Mouse (Mus musculus) neural tube, embryonic 11.5 days (tissue): ENCODE measurements around the gene Hes2. TPM values are rescaled to one million over a fixed set of nuclear protein-coding genes. Genes with fewer than 3 reads are reported as not detected.

Experiments used
- ATAC-seq: fragments of 200-750 bp; cut with Nextera tagmentation; 2 replicates; pipeline ENCODE4 v1.8.0; 2017; ENCODE audit warnings: moderate number of reproducible peaks, mild to moderate bottlenecking, moderate TSS enrichment, moderate library complexity; ENCODE audit not compliant: insufficient read depth, low FRiP score, low TSS enrichment
- DNase-seq: peaks from one replicate; pipeline ENCODE4 v3.0.0-alpha.2; 2015; ENCODE audit warnings: low spot score
- H3K27ac ChIP-seq: fragments of 300-500 bp; sonication (generic); 2 replicates; pipeline ENCODE4 v1.5.1; 2014; ENCODE audit warnings: low read depth, mild to moderate bottlenecking, low read length
- H3K27me3 ChIP-seq: fragments of 300-500 bp; sonication (generic); 2 replicates; pipeline ENCODE4 v1.6.1; 2014; ENCODE audit warnings: mild to moderate bottlenecking, low read length, mixed read lengths; ENCODE audit not compliant: control insufficient read depth, insufficient read depth
- H3K36me3 ChIP-seq: fragments of 300-500 bp; sonication (generic); 2 replicates; pipeline ENCODE4 v1.6.1; 2014; ENCODE audit warnings: mild to moderate bottlenecking, low read length, moderate library complexity, mixed read lengths; ENCODE audit not compliant: control insufficient read depth, insufficient read depth
- H3K4me1 ChIP-seq: fragments of 300-500 bp; sonication (generic); 2 replicates; pipeline ENCODE4 v1.6.1; 2014; ENCODE audit warnings: low read length, mixed read lengths; ENCODE audit not compliant: control insufficient read depth, insufficient read depth
- H3K4me2 ChIP-seq: fragments of 300-500 bp; sonication (generic); 2 replicates; pipeline ENCODE4 v1.6.1; 2014; ENCODE audit warnings: low read depth, mild to moderate bottlenecking, moderate library complexity
- H3K4me3 ChIP-seq: fragments of 300-500 bp; sonication (generic); 2 replicates; pipeline ENCODE4 v1.5.1; 2014; ENCODE audit warnings: low read depth, low read length
- H3K9ac ChIP-seq: fragments of 300-500 bp; sonication (generic); 2 replicates; pipeline ENCODE4 v1.6.1; 2014; ENCODE audit warnings: mild to moderate bottlenecking, low read length
- H3K9me3 ChIP-seq: fragments of 300-500 bp; sonication (generic); 2 replicates; pipeline ENCODE4 v1.6.1; 2016; ENCODE audit warnings: low read length; ENCODE audit not compliant: control insufficient read depth
- WGBS: fragments of 180-500 bp; shearing (Covaris S2); extraction: QIAGEN DNeasy Blood & Tissue Kit; methylation state at CpG from one replicate; pipeline ENCODE4 v1.1.7; 2014; 5-methylcytosine and 5-hydroxymethylcytosine counted together
- polyA plus RNA-seq: library from polyadenylated mRNA; unstranded; fragments of >200 nt; fragmentation: Nextera tagmentation; extraction: Ambion mirVana; gene quantifications from 2 replicates; pipeline ENCODE4 v1.2.1, GENCODE M21; 2014

Gene Hes2
- polyA plus RNA-seq, 1 experiment from 2014 or later = 2.9 TPM

DNA sequence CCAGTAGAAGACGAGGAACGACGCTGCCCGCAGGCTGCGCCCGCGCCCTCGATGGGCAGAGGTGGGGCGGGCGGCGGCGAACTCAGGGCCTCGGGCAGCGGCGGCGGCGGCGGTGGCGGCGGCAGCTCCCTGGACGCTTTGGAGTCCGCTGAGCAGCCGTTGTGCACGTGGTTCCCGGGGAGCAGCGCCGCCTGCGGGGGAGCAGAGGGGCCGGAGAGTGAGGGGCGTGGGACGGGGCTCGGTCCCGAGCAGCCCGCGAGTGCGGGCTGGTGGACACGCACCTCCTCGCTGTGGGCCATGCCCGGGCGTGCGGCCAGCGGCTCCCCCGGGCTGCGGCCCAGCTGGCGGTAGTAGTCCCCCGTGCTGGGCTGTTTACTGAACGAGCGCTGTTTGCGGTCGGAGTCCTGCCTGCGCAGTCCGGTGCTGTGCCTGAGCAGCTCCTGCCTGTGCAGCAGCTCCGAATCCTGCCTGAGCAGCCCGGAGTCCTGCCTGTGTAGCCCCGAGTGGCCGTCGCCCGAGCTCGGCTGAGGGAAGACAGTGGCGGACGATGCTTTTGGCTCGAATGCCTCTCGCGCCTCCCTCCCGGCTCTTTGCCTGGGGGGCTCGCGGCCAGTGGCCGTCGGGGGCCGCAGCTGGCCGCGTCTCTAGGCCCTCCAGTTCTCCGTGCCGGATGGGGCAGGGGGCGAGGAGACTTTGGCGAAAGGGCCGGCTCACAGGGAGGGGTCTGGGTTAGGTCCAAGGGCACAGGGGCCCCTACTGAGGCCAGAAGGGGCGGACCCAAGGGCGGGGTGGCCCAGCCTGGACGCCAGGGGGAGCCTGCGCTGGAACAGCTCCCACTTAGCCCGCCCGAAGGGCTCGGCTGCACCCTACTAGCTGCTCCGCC lies 27.7 kb upstream of the Hes2 start:
- no peak overlapping the region for H3K27ac ChIP-seq
- peaks cover 86% of the 10 kb centered on the region for H3K27me3 ChIP-seq
- peak overlapping the region; percentile 25 for H3K4me3 ChIP-seq
- peak overlapping the region; percentile 43 for H3K4me2 ChIP-seq
- DNase-seq (peak; percentile 62), ATAC-seq (peak; percentile 42; the same call in 1 of the 2 replicates)
- WGBS = under 1% methylated on average over 57 of the region's 85 CpGs
- H3K9ac ChIP-seq = peak overlapping the region; percentile 15; the same call in 1 of the 2 replicates
- no peaks in the 10 kb centered on the region for H3K36me3 ChIP-seq
- H3K4me1 ChIP-seq = peaks cover 10% of the 10 kb centered on the region
- no peaks in the 10 kb centered on the region for H3K9me3 ChIP-seq

DNA sequence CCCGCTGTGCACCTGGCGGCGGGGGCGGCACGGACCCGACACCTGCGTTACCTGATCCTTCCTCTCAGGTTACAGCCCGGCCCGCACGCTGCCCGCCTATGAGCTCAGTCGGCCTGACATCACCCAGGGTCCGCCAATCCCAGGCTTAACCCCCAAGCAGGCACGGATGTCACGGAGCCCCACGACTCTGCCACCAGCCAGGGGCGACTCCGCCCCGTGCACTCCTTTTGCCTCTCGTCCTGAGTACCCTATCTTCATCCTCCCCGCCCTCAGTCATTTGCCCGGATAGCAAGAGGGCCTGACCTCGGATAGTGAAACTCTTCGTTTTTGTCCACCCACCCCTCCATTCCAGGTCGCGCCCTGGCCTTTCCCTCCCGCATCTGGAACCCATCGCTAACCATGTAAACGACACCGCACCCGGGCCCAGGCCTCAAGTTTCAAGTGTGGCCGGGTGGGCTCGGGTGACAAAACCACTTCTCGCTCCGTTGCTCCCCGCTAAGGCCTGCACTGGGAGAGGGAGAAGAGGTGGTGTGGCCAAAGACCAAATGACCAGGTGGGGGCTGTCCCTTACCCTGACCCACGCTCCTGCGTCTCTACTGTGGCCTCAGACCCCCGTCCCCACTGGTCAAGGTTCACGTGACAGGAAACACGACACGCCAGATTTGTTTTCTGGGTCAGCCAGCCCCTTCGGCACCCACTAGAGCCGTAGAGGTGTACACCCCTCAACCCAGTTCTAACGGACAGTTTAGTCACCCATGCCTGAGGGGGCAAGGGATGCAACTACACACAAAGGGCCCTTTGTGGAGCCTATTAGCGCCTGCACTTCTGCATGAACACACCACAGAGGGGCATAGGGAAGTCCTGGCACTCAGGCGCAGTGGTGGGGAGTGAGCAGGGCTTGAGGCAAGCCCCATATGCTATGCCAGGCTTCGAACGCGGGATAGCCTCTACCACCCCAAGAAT lies 26.6 kb upstream of the Hes2 start:
- no peak overlapping the region for H3K9ac ChIP-seq
- H3K27ac ChIP-seq = no peak overlapping the region
- WGBS = 2% methylated on average over 50 of the region's 50 CpGs
- ATAC-seq = no peak
- peaks cover 4% of the 10 kb centered on the region for H3K4me1 ChIP-seq
- peak overlapping the region; percentile 16 for H3K4me2 ChIP-seq
- H3K4me3 ChIP-seq = peak overlapping the region; percentile 25; the same call in 1 of the 2 replicates
- H3K9me3 ChIP-seq = no peaks in the 10 kb centered on the region
- H3K36me3 ChIP-seq = no peaks in the 10 kb centered on the region
- H3K27me3 ChIP-seq = peaks cover 77% of the 10 kb centered on the region
- peak; percentile 30 for DNase-seq

DNA sequence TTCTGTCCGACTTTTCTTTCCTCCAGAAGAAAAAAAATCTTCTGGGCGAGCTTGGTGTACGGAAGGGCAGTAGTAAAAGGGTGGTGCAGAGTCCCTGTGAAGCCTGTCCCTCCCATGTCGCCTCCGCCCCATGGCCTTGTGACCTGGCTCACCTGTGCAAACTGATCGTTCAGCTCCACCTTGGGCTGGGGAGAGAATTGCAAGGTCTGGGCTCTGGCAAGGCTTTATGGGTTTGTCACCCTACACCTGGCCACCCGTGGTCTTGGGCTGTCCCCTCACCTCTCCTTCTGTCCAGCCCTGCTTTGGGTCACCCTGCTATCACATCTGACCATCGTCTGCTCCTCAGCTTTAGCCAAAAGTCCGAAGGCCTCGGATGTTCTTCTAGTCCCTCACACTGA lies 25.9 kb upstream of the Hes2 start:
- Histone ChIP-seq H3K27me3 (peaks cover 71% of the 10 kb centered on the region), H3K4me1 (peaks cover 4% of the 10 kb centered on the region), H3K27ac (no peak overlapping the region), H3K4me2 (no peak overlapping the region), H3K9me3 (no peaks in the 10 kb centered on the region), H3K36me3 (no peaks in the 10 kb centered on the region), H3K9ac (no peak overlapping the region), H3K4me3 (no peak overlapping the region)
- 23% methylated on average over 10 of the region's 10 CpGs for WGBS
- no peak for ATAC-seq
- DNase-seq = no peak

DNA sequence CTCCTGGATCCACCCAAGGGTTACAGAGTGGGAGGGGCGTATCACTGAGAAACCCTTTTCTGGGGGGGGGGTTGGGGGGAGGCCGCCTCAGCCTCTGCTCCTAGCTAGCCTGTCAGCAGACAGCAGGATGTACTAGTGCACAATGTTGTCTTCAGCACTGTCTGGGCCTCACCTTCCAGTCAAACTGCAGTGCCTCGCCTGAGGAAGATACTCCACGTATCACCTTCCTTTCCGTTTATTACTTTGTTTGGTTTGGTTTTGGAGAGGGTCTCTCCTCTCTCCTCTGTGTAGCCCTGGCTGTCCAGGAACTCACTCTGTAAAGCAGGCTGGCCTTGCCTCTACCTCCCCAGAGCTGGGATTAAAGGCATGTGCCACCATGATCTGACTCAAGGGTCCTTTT lies 25.5 kb upstream of the Hes2 start:
- H3K4me3 ChIP-seq = no peak overlapping the region
- no peaks in the 10 kb centered on the region for H3K9me3 ChIP-seq
- H3K27me3 ChIP-seq = peaks cover 66% of the 10 kb centered on the region
- no peak overlapping the region for H3K9ac ChIP-seq
- H3K27ac ChIP-seq = no peak overlapping the region
- H3K36me3 ChIP-seq = no peaks in the 10 kb centered on the region
- H3K4me2 ChIP-seq = no peak overlapping the region
- WGBS = 47% methylated on average over 5 of the region's 5 CpGs
- peaks cover 4% of the 10 kb centered on the region for H3K4me1 ChIP-seq
- ATAC-seq = no peak
- no peak for DNase-seq

DNA sequence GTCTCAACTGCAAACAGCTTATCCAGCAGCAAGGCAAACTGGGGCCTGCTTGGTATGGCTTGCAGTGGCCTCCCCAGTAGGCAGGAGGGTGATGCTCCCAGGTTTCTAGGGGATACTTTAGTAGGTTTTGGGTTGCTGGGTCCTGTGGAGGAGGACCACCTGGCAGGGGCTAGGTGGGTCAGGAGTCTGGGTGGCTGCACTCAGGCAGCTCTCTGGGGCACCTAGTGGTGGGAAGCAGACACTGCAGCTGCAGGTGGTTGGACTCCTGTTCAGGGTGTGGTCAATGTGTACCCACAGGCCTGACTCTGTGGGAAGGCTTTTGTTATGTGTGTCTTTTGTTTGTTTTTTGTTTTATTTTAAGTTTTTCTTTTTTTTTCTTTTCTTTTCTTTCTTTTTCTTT lies 24.2 kb upstream of the Hes2 start:
- no peak for ATAC-seq
- no peak overlapping the region for H3K4me2 ChIP-seq
- no peak overlapping the region for H3K9ac ChIP-seq
- peak; percentile 53 for DNase-seq
- H3K27ac ChIP-seq = no peak overlapping the region
- H3K4me3 ChIP-seq = no peak overlapping the region
- peaks cover 4% of the 10 kb centered on the region for H3K4me1 ChIP-seq
- no peaks in the 10 kb centered on the region for H3K9me3 ChIP-seq
- H3K36me3 ChIP-seq = no peaks in the 10 kb centered on the region
- peaks cover 58% of the 10 kb centered on the region for H3K27me3 ChIP-seq

DNA sequence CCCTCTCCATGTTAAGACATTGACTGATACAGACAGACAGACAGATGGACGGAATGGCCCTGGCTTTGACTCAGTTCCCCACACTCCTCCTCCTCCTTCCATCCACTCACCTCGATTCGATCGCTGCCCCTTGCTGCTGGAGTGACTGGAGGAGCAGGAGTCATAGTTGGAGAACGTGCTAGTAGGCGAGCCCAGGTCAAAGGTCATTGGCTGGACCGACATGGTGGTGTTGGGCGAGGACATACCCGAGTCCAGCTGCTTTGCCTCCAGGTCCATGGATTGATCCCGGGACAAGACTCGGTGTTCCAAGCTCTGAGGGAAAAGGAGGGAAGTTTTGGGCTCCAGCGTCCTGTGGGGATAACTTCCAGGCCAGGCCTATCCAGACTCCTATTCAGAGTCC lies 23.3 kb upstream of the Hes2 start:
- ATAC-seq (no peak), DNase-seq (no peak)
- peaks cover 50% of the 10 kb centered on the region for H3K27me3 ChIP-seq
- no peak overlapping the region for H3K4me2 ChIP-seq
- no peaks in the 10 kb centered on the region for H3K9me3 ChIP-seq
- H3K4me3 ChIP-seq = no peak overlapping the region
- 82% methylated on average over 12 of the region's 12 CpGs for WGBS
- H3K36me3 ChIP-seq = no peaks in the 10 kb centered on the region
- no peak overlapping the region for H3K9ac ChIP-seq
- peaks cover 4% of the 10 kb centered on the region for H3K4me1 ChIP-seq
- no peak overlapping the region for H3K27ac ChIP-seq

DNA sequence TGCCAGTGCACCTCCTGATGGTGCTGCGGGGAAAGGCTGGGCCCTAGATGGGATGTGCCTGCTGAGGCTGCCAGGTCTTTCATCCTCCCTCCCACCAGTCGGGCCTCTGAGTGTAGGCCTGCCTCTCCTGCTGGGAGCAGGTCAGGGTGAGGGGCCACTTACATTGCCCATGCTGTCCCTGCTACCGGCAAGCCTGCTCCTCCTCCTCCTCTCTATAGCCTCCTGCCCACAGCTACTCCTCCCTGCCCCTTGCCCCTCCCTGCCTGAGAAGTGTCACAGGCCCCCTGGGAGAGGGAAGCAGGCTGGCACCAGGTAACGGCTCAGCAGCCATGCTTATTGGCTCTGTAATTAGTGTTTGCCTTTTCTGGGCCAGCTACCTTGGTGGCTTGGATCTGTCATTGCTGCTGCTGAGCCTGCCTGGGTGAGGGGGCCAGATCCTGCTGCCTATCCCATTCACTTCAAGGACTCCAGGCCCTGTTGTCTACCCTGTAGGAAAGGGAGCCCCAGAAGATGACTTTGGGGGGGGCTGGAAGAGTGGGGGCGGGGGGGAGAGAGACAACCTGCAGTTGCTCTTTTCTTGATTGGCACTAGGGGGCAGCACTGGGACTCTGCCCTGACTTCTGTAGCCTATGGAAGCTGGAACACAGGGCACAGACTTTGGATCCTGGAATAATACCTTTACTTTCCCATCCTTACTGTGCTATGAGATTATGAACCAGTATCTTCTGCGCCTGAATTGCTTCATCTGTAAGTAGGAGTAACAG lies 22.4 kb upstream of the Hes2 start:
- DNase-seq = no peak
- H3K27me3 ChIP-seq = peaks cover 40% of the 10 kb centered on the region
- 35% methylated on average over 6 of the region's 6 CpGs for WGBS

DNA sequence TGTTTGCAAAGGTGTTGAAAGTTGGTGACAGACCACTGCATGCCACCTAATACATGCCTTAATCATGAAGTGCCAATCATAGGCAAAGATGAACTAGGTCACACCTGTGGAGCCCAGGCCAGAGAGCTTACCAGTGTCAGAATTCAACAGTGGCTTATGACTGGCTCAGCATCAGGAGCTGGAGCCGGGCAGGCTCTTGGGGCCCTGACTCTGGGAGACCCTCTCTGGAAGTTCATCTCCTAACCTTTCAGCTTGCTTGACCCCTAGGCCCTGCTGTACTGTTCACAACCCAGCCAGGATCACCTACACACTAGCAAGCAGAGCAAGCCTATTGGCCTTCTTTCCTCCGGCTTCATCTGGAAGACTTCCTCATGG lies 21.8 kb upstream of the Hes2 start:
- no peaks in the 10 kb centered on the region for H3K36me3 ChIP-seq
- H3K4me2 ChIP-seq = no peak overlapping the region
- no peak overlapping the region for H3K27ac ChIP-seq
- H3K27me3 ChIP-seq = peaks cover 38% of the 10 kb centered on the region
- no peak for DNase-seq
- H3K9ac ChIP-seq = no peak overlapping the region
- no peaks in the 10 kb centered on the region for H3K9me3 ChIP-seq
- 78% methylated on average over 2 of the region's 2 CpGs for WGBS
- ATAC-seq = no peak
- H3K4me3 ChIP-seq = no peak overlapping the region
- no peaks in the 10 kb centered on the region for H3K4me1 ChIP-seq

More for the DNA sequence above, 22.4 kb upstream of the Hes2 start:
- H3K4me1 ChIP-seq = no peaks in the 10 kb centered on the region; the same call in 1 of the 2 replicates
- no peak overlapping the region for H3K27ac ChIP-seq
- H3K4me3 ChIP-seq = no peak overlapping the region
- ATAC-seq = no peak
- H3K9me3 ChIP-seq = no peaks in the 10 kb centered on the region
- H3K4me2 ChIP-seq = no peak overlapping the region
- no peak overlapping the region for H3K9ac ChIP-seq
- H3K36me3 ChIP-seq = no peaks in the 10 kb centered on the region
